Mouse (Mus musculus) heart, postnatal 0 days (tissue): Measurements from ENCODE around the gene Slc4a11. TPM values are rescaled to one million over a fixed set of nuclear protein-coding genes. Genes with fewer than 3 reads are reported as not detected.
"Not testable (repeated sequence)": the region's sequence is repeated elsewhere in the genome, so short reads cannot be mapped to it uniquely, and the experiment has no call there.

Experiments used
- ATAC-seq: fragments of 200-750 bp; cut with Nextera tagmentation; 2 replicates; pipeline ENCODE4 v1.8.0; 2017; ENCODE audit warnings: low read depth, moderate number of reproducible peaks, moderate library complexity; ENCODE audit not compliant: insufficient read depth
- DNase-seq: peaks from one replicate; pipeline ENCODE4 v3.0.0-alpha.2; 2016; ENCODE audit warnings: low spot score
- H3K27ac ChIP-seq: fragments of 300-500 bp; sonication (generic); 2 replicates; pipeline ENCODE4 v1.5.1; 2014; ENCODE audit warnings: low read depth, mild to moderate bottlenecking
- H3K27me3 ChIP-seq: fragments of 300-500 bp; sonication (generic); 2 replicates; pipeline ENCODE4 v1.6.1; 2014; ENCODE audit warnings: low read length, mixed read lengths; ENCODE audit not compliant: control insufficient read depth, insufficient read depth
- H3K36me3 ChIP-seq: fragments of 300-500 bp; sonication (generic); replicated peaks from 2 replicates; pipeline ENCODE4 v1.6.1; 2014; ENCODE audit warnings: low read length, mixed read lengths; ENCODE audit not compliant: control insufficient read depth, insufficient read depth
- H3K4me1 ChIP-seq: fragments of 300-500 bp; sonication (generic); 2 replicates; pipeline ENCODE4 v1.6.1; 2014; ENCODE audit warnings: antibody characterized with exemption; ENCODE audit not compliant: control insufficient read depth, insufficient read depth
- H3K4me2 ChIP-seq: fragments of 300-500 bp; sonication (generic); 2 replicates; pipeline ENCODE4 v1.6.1; 2014; ENCODE audit warnings: low read depth, mild to moderate bottlenecking, low read length, moderate library complexity
- H3K4me3 ChIP-seq: fragments of 300-500 bp; sonication (generic); 2 replicates; pipeline ENCODE4 v1.5.1; 2014; ENCODE audit warnings: low read depth, low read length
- H3K9ac ChIP-seq: fragments of 300-500 bp; sonication (generic); replicated peaks from 2 replicates; pipeline ENCODE4 v1.6.1; 2014; ENCODE audit warnings: low read depth, low read length, mixed read lengths
- H3K9me3 ChIP-seq: fragments of 300-500 bp; sonication (generic); replicated peaks from 2 replicates; pipeline ENCODE4 v1.6.1; 2016; ENCODE audit warnings: low read length; ENCODE audit not compliant: control insufficient read depth
- CTCF ChIP-seq: IDR thresholded peaks from 2 replicates; pipeline ENCODE4 v1.5.1; 2016; ENCODE audit warnings: antibody characterized with exemption, control low read depth, low read depth
- EP300 ChIP-seq: IDR thresholded peaks from 2 replicates; pipeline ENCODE4 v1.6.1; 2016; ENCODE audit warnings: antibody characterized with exemption, low read depth
- WGBS: fragments of 180-500 bp; shearing (Covaris S2); extraction: QIAGEN DNeasy Blood & Tissue Kit; methylation state at CpG from one replicate; pipeline ENCODE4 v1.1.7; 2014; 5-methylcytosine and 5-hydroxymethylcytosine counted together
- polyA plus RNA-seq: library from polyadenylated mRNA; unstranded; fragments of >200 nt; fragmentation: Nextera tagmentation; extraction: Ambion mirVana; gene quantifications from 2 replicates; pipeline ENCODE4 v1.2.1, GENCODE M21; 2015
- total RNA-seq: library from RNA; depleted of rRNA; stranded (reverse); fragments of >200 nt; gene quantifications from 2 replicates; pipeline ENCODE4 v1.2.3, GENCODE M21; 2014; ENCODE audit warnings: low replicate concordance

Gene Slc4a11
- total and polyA plus RNA-seq, 2 experiments from 2014 or later, result 0.07 to 0.99 TPM

- peaks cover 57% of the 10 kb centered on the region for H3K36me3 ChIP-seq
- no peak for ATAC-seq
Measured at GRCm38 (mm10) chr2:130653303-130653702, 44.0 kb downstream of the Slc4a11 start.

GRCm38 (mm10) chr2:130649028-130649427, 48.3 kb downstream of the Slc4a11 start:
- H3K9me3 ChIP-seq, DNase-seq, H3K27ac ChIP-seq, H3K4me1 ChIP-seq, ATAC-seq, H3K27me3 ChIP-seq, H3K4me2 ChIP-seq, H3K4me3 ChIP-seq, H3K9ac ChIP-seq: not testable (repeated sequence)
- peaks cover 17% of the 10 kb centered on the region for H3K36me3 ChIP-seq
- WGBS, result 83% methylated on average over 6 of the region's 6 CpGs

More at GRCm38 (mm10) chr2:130653303-130653702, 44.0 kb downstream of the Slc4a11 start:
- WGBS, result 97% methylated on average over 2 of the region's 2 CpGs
- Histone ChIP-seq H3K27me3 (no peaks in the 10 kb centered on the region), H3K9ac (no peak overlapping the region), H3K4me3 (no peak overlapping the region), H3K27ac (no peak overlapping the region), H3K9me3 (no peaks in the 10 kb centered on the region), H3K4me2 (no peak overlapping the region), H3K4me1 (no peaks in the 10 kb centered on the region)
- no peak for DNase-seq
- TF ChIP-seq EP300 (no peak), CTCF (no peak)

GRCm38 (mm10) chr2:130645198-130645597, 52.1 kb downstream of the Slc4a11 start:
- Histone ChIP-seq H3K4me3 (no peak overlapping the region), H3K27ac (no peak overlapping the region), H3K4me1 (peaks cover 5% of the 10 kb centered on the region; the same call in 1 of the 2 replicates), H3K36me3 (no peaks in the 10 kb centered on the region), H3K27me3 (no peaks in the 10 kb centered on the region), H3K9ac (no peak overlapping the region), H3K4me2 (no peak overlapping the region), H3K9me3 (no peaks in the 10 kb centered on the region)
- TF ChIP-seq CTCF (no peak), EP300 (no peak)
- 74% methylated on average over 4 of the region's 4 CpGs for WGBS
- DNase-seq, result no peak
- no peak for ATAC-seq

DNA sequence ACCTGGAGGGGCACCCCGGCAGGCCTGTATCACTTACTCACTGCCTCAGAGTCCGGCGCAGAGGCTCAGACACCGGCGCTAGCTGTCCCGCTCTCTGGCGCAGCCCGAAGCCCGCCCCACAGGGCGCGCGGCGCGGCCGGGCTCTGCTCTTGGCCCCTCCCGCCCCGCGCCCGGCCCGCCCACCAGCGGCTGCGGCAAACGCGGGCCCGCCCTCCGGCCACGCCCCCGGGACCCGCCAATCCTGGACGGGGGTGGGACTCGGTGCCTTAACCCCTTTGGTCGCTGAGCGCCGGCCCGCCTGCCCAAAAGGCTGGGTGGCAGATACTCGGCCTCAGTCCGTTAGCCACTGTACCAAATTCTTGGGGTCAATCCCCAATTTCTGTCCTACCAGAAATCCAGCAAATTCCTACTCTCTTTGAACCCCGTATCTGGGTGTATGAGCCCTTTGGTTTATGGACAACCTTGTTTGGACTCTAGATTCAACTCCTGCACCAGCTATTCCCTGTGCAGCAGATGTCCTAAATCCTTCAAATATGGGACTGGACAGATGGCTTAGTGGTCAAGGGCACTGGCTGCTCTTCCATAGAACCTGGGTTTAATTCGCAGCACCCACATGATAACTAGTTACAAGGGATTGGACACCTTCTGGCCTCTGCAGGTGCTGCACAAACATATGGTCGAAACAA, 54.5 kb downstream of the Slc4a11 start, which contains the start of gene Lzts3:
Lzts3 (minus strand) TSS at position 120 of the 686 bp plus-strand sequence.
- 4% methylated on average over 37 of the region's 40 CpGs for WGBS

DNA sequence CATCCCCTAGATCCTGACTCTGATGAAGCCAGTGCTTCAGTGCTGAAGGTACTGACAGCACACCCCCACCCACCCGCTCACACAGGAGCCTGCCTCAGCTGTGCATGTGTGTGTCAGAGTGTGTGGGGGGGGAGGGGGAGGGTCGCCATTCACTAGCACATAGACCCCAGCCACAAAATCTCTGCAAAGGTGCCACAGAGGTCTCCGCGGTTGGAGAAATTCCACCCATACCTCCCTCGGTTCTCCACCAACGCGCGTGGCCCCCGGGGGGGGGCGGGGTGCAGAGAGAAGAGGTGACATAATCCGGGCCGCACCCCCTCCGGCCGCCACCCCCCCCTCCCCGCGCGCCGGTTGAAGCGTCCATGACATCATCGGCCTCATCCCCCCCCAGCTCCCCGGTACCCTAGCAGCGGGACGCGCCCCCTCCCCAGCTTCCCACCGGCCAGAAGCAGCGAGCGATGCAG, 55.1 kb downstream of the Slc4a11 start:
- H3K4me2 ChIP-seq, result peak overlapping the region; percentile 100
- H3K36me3 ChIP-seq, result no peaks in the 10 kb centered on the region
- H3K4me1 ChIP-seq, result peaks cover 5% of the 10 kb centered on the region; the same call in 1 of the 2 replicates
- WGBS, result under 1% methylated on average over 23 of the region's 27 CpGs
- 0 out of 2 replicates have a peak, but pooled peaks cover 4% of the 10 kb centered on the region for H3K27me3 ChIP-seq
- H3K9ac ChIP-seq, result peak overlapping the region; percentile 63
- ATAC-seq (peak; percentile 15; the same call in 1 of the 2 replicates), DNase-seq (no peak)
- H3K27ac ChIP-seq, result peak overlapping the region; percentile 34; the same call in 1 of the 2 replicates
- H3K4me3 ChIP-seq, result peak overlapping the region; percentile 84
- no peaks in the 10 kb centered on the region for H3K9me3 ChIP-seq
- no peak for TF ChIP-seq CTCF
- no peak for TF ChIP-seq EP300

More for the DNA sequence above, 54.5 kb downstream of the Slc4a11 start, which contains the start of gene Lzts3:
- peak within 1 kb of the TSS; percentile 63 for H3K9ac ChIP-seq
- peak within 1 kb of the TSS; percentile 34; the same call in 1 of the 2 replicates for H3K27ac ChIP-seq
- H3K36me3 ChIP-seq, result no peaks in the 10 kb centered on the region
- H3K4me3 ChIP-seq, result peak within 1 kb of the TSS; percentile 84
- H3K4me1 ChIP-seq, result peaks cover 5% of the 10 kb centered on the region; the same call in 1 of the 2 replicates
- H3K9me3 ChIP-seq, result no peaks in the 10 kb centered on the region
- TF ChIP-seq EP300 (no peak), CTCF (no peak)
- ATAC-seq (peak; percentile 99), DNase-seq (peak; percentile 89)
- 0 out of 2 replicates have a peak, but pooled peaks cover 2% of the 10 kb centered on the region for H3K27me3 ChIP-seq
- H3K4me2 ChIP-seq, result peak within 1 kb of the TSS; percentile 100
